Mouse (Mus musculus): ENCODE results near the gene S1pr4. TPM values are rescaled to one million over a fixed set of nuclear protein-coding genes. Genes with fewer than 3 reads are reported as not detected.

The S1pr4 gene
- polyA plus RNA-seq, 1 experiment from 2014 or later: 0.65 TPM

- no peak overlapping the region for H3K4me3 ChIP-seq
- ATAC-seq (ENCODE audit: low FRiP score): no peak
- 84% methylated on average over 8 of the region's 8 CpGs for WGBS
Measured at GRCm38 (mm10) chr10:81457624-81458023, 42.3 kb downstream of the S1pr4 start.

GRCm38 (mm10) chr10:81456983-81457563, 42.9 kb downstream of the S1pr4 start:
- Histone ChIP-seq H3K9me3 (replicated peaks) (no peaks in the 10 kb centered on the region), H3K36me3 (0 out of 2 replicates have a peak, but pooled peaks cover 3% of the 10 kb centered on the region), H3K4me3 (no peak overlapping the region), H3K27ac (no peak overlapping the region), H3K4me2 (replicated peaks) (no peak overlapping the region), H3K27me3 (peaks cover 95% of the 10 kb centered on the region), H3K9ac (no peak overlapping the region), H3K4me1 (0 out of 2 replicates have a peak, but pooled peaks cover 3% of the 10 kb centered on the region)
- 58% methylated on average over 12 of the region's 12 CpGs for WGBS
- ATAC-seq (ENCODE audit: low FRiP score): no peak

More at GRCm38 (mm10) chr10:81457624-81458023, 42.3 kb downstream of the S1pr4 start:
- Histone ChIP-seq H3K9me3 (replicated peaks) (no peaks in the 10 kb centered on the region), H3K27ac (no peak overlapping the region), H3K4me1 (0 out of 2 replicates have a peak, but pooled peaks cover 3% of the 10 kb centered on the region), H3K27me3 (peaks cover 95% of the 10 kb centered on the region), H3K9ac (no peak overlapping the region), H3K4me2 (replicated peaks) (no peak overlapping the region), H3K36me3 (0 out of 2 replicates have a peak, but pooled peaks cover 3% of the 10 kb centered on the region)

DNA sequence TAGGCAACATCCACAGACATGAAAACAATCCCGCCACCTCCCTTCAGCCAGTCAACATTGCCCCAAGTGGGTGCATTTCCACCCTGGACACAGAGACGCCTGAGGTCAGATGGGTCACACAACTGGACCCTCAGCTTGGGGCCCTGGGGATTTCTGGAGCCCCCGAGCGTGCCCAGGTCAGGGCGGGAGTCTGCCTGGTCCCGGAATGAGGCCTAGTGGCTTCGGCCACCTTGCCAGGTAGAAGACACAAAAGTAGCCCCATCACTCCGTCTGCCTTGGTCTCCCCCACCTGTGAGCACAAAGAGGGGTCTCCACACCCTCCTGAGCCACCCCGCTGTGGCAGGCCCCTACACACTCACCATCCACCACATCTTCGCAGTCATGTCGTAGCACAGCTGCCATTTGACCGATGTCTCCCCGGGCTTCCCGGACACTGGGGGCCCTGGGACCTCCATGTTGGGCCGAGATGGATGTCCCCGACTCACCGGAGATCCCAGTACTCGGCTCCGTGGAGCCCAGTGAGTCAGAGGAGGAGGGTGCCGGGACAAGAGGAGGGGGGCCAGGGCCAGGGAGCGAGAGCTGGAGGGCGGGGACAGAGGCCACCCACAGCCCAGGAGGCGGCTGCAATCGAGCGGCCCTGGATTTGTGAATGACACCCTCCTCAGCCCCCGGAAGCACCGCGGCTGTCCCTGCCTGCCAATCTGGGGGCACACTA, 44.6 kb downstream of the S1pr4 start, which contains the start of gene Nfic:
Gene Nfic (minus strand): TSS at position 455 of the 715 bp plus-strand sequence.
- H3K27ac ChIP-seq: no peak within 1 kb of the TSS
- ATAC-seq (ENCODE audit: low FRiP score): no peak
- H3K4me3 ChIP-seq: no peak within 1 kb of the TSS
- H3K9ac ChIP-seq: no peak within 1 kb of the TSS
- H3K36me3 ChIP-seq: no peaks in the 10 kb centered on the region
- no peak within 1 kb of the TSS for H3K4me2 ChIP-seq (replicated peaks)
- 65% methylated on average over 28 of the region's 28 CpGs for WGBS
- H3K9me3 ChIP-seq (replicated peaks): no peaks in the 10 kb centered on the region
- H3K4me1 ChIP-seq: 0 out of 2 replicates have a peak, but pooled peaks cover 3% of the 10 kb centered on the region
- peaks cover 95% of the 10 kb centered on the region for H3K27me3 ChIP-seq

- WGBS: 77% methylated on average over 2 of the region's 2 CpGs
- Histone ChIP-seq H3K4me2 (replicated peaks) (no peak overlapping the region), H3K36me3 (no peaks in the 10 kb centered on the region), H3K27ac (no peak overlapping the region), H3K27me3 (peaks cover 84% of the 10 kb centered on the region), H3K9ac (no peak overlapping the region), H3K4me1 (0 out of 2 replicates have a peak, but pooled peaks cover 3% of the 10 kb centered on the region), H3K9me3 (replicated peaks) (no peaks in the 10 kb centered on the region), H3K4me3 (no peak overlapping the region)
- no peak for ATAC-seq (ENCODE audit: low FRiP score)
Measured at GRCm38 (mm10) chr10:81454106-81454505, 45.8 kb downstream of the S1pr4 start.

DNA sequence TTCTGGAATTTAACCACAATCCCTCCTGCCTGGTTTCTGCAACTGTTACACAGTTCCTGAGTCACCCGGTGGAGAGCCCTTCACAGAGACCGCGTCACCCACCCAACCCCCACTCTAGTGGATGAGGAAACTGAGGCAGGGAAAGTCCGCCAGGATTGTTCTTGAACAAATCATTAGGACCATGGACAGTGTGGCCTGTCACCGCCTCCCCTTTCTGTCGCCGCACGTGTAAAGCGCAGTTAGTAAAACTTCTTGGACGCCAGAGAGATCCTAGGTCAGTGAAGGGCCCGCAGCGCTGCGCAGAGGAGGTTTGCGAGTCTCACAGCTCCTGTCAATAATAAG, 47.0 kb downstream of the S1pr4 start:
- Histone ChIP-seq H3K36me3 (no peaks in the 10 kb centered on the region), H3K4me1 (0 out of 2 replicates have a peak, but pooled peaks cover 3% of the 10 kb centered on the region), H3K27me3 (peaks cover 82% of the 10 kb centered on the region), H3K9me3 (replicated peaks) (no peaks in the 10 kb centered on the region), H3K4me2 (replicated peaks) (no peak overlapping the region), H3K27ac (no peak overlapping the region), H3K9ac (no peak overlapping the region), H3K4me3 (no peak overlapping the region)
- WGBS: 5% methylated on average over 14 of the region's 14 CpGs
- ATAC-seq (ENCODE audit: low FRiP score): no peak

DNA sequence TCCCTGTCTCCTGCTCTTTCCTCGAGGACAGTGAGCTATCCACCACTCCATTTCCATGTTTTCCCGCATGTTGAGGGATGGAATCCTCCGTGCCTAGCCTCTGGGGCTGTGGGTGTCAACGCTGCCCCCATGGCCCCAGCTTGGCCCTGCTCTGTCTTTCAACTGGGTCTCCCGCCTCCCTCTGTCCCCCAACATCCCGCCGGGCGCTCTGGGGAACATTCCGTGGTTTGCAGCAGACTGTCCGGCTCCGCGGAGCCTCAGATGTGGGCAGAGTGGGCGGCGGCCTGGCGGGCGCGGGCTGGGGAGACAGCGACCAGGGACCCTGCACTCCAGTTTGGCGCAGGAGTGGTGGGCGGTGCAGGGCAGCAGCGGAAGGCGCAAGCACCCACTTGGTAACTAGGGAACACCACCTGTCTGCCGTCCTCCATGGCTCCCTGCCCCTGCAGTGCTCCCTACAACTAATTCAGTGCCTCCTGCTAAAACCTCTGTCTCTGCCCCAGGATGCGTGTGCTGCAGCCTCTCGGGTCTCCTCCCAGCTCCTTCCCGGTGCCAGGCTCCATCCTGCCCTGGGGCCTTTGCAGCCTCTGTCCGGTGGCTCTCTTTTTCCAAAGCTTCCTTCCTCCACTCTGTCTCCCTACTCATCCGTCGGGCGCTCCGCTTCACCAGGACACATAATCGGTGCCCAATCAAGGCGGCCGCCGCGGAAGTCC, 47.5 kb downstream of the S1pr4 start:
- no peak for ATAC-seq (ENCODE audit: low FRiP score)
- Histone ChIP-seq H3K9me3 (replicated peaks) (no peaks in the 10 kb centered on the region), H3K9ac (no peak overlapping the region), H3K4me3 (no peak overlapping the region), H3K4me1 (0 out of 2 replicates have a peak, but pooled peaks cover 3% of the 10 kb centered on the region), H3K27me3 (peaks cover 77% of the 10 kb centered on the region), H3K4me2 (replicated peaks) (no peak overlapping the region), H3K27ac (no peak overlapping the region), H3K36me3 (no peaks in the 10 kb centered on the region)
- WGBS: 9% methylated on average over 34 of the region's 36 CpGs

DNA sequence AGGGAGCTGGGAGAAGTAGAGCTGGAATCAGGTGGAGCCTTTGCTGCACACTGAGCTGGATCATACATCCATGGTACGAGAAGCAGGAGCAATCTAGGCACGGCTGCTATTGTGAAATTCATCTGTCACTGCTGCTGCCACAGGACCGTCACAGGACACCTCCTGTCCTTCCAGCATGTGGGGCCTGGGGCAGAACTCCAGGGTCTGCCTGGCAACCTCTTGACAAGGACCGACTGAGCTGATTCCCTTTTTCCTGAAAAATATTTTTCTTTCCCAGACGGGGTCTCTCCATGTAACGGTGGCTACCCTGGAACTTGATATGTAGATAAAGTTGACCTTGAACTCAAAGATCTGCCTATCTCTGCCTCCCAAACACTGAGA, 48.6 kb downstream of the S1pr4 start:
- ATAC-seq (ENCODE audit: low FRiP score): no peak
- no peak overlapping the region for H3K9ac ChIP-seq

DNA sequence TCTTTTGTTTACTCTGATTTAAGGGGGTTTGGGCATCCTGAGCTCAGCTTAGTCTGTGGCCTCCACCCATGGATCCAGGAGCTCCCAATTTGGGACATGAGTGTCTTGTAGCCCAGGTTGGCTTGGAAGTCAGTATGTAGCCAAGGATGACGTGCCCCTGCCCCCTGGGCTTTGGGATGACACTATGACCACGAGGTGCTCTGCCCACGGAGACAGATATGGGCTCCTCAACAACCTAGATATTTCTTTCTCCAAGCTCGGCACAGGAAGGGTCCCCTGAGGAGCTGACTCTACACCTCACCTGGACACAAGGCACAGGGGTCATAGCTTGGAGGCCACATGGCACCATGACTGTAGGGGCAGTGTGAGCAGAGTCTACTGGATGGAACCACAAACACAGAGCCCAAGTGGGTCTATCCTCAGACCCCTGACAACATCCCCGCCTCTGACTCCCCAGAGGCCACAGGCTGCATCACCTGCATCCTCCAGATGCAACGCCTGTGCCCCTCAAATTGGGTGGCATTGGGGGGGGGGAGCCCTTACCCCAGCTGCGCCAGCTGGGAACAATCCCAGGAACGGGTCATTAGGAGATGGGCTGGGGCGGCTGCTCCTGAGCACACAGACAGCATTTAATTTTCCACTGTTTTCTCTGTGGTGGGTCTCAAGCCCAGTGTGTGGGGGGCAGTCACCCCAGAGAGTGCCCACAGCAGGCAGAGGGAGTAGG, 49.1 kb downstream of the S1pr4 start:
- Histone ChIP-seq H3K4me1 (0 out of 2 replicates have a peak, but pooled peaks cover 3% of the 10 kb centered on the region), H3K4me2 (replicated peaks) (no peak overlapping the region), H3K9me3 (replicated peaks) (no peaks in the 10 kb centered on the region), H3K36me3 (no peaks in the 10 kb centered on the region), H3K27ac (no peak overlapping the region), H3K9ac (no peak overlapping the region), H3K4me3 (no peak overlapping the region), H3K27me3 (peaks cover 61% of the 10 kb centered on the region)
- WGBS: 61% methylated on average over 9 of the region's 9 CpGs
- ATAC-seq (ENCODE audit: low FRiP score): 0 out of 2 replicates have a peak, but pooled peaks have one; percentile 21

More for the DNA sequence above, 48.6 kb downstream of the S1pr4 start:
- H3K4me2 ChIP-seq (replicated peaks): no peak overlapping the region
- no peaks in the 10 kb centered on the region for H3K36me3 ChIP-seq
- no peak overlapping the region for H3K4me3 ChIP-seq
- WGBS: 66% methylated on average over 6 of the region's 6 CpGs
- peaks cover 67% of the 10 kb centered on the region for H3K27me3 ChIP-seq
- no peak overlapping the region for H3K27ac ChIP-seq
- H3K4me1 ChIP-seq: 0 out of 2 replicates have a peak, but pooled peaks cover 3% of the 10 kb centered on the region
- no peaks in the 10 kb centered on the region for H3K9me3 ChIP-seq (replicated peaks)

DNA sequence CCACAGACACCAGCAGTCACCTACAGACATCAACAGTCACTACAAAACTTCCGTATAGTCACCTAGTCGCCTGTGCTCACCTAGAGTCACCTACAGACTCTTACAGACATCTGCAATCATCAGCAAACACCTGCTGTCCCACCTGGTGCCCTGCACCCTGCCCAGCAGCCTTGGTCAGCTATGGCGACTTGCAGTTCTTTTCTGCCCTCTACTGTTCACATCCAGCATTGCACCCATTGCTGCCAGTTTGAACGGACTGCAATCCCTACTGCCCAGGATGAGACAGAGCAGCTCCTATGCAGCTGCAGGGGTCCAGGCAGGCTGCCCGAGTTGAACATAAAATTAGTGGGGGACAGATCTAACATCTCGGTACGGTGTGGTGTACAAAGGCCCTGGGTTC, 49.8 kb downstream of the S1pr4 start:
- Histone ChIP-seq H3K36me3 (no peaks in the 10 kb centered on the region), H3K4me2 (replicated peaks) (no peak overlapping the region), H3K27me3 (peaks cover 55% of the 10 kb centered on the region), H3K4me1 (0 out of 2 replicates have a peak, but pooled peaks cover 3% of the 10 kb centered on the region), H3K27ac (no peak overlapping the region), H3K9ac (no peak overlapping the region), H3K4me3 (no peak overlapping the region), H3K9me3 (replicated peaks) (no peaks in the 10 kb centered on the region)
- ATAC-seq (ENCODE audit: low FRiP score): peak; percentile 73
- WGBS: 2% methylated on average over 7 of the region's 7 CpGs

Measured in hindbrain, embryonic 12.5 days (tissue).